Mouse (Mus musculus): ENCODE results near the gene Ube2j1.

Ube2j1 gene

GRCm38 (mm10) chr4:33049601-33050000, 18.4 kb downstream of the Ube2j1 start:
- H3K27me3 ChIP-seq (ENCODE audit: control insufficient read depth, insufficient read depth, low read length, poor library complexity, severe bottlenecking) = no peaks in the 10 kb centered on the region
- no peak for DNase-seq (ENCODE audit: low read depth, low spot score)
- H3K36me3 ChIP-seq (ENCODE audit: control insufficient read depth, insufficient read depth, low read length, poor library complexity, severe bottlenecking) = peaks cover 14% of the 10 kb centered on the region; the same call in 1 of the 2 replicates

- peaks cover 10% of the 10 kb centered on the region; the same call in 1 of the 2 replicates for H3K36me3 ChIP-seq (ENCODE audit: control insufficient read depth, insufficient read depth, low read length, poor library complexity, severe bottlenecking)
- no peaks in the 10 kb centered on the region for H3K27me3 ChIP-seq (ENCODE audit: control insufficient read depth, insufficient read depth, low read length, poor library complexity, severe bottlenecking)
- DNase-seq (ENCODE audit: low read depth, low spot score) = no peak
These were observed 20.8 kb downstream of the Ube2j1 start for GRCm38 (mm10) chr4:33052055-33052454.

DNA sequence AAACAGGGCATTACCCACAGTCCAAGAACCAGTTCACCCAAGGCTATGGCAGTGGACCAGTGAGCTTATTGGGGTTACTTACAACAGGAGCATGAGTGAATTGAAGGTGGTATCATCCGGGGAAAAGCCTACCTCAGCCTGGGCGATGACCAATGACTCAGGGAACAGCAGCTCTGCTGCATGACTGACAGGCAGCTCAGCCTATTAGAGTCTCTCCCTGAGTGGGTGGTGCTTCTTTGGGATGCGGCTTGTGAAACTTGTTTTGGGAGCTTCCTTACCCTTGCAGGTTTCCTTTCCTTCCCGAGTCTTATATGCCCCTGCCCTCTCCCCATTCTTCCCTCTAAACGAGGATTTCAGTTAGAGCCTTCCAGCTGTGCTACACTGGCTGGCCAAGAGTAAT, 21.4 kb downstream of the Ube2j1 start:
- DNase-seq (ENCODE audit: low read depth, low spot score) = peak; percentile 11
- H3K27me3 ChIP-seq (ENCODE audit: control insufficient read depth, insufficient read depth, low read length, poor library complexity, severe bottlenecking) = no peaks in the 10 kb centered on the region
- peaks cover 10% of the 10 kb centered on the region; the same call in 1 of the 2 replicates for H3K36me3 ChIP-seq (ENCODE audit: control insufficient read depth, insufficient read depth, low read length, poor library complexity, severe bottlenecking)

DNA sequence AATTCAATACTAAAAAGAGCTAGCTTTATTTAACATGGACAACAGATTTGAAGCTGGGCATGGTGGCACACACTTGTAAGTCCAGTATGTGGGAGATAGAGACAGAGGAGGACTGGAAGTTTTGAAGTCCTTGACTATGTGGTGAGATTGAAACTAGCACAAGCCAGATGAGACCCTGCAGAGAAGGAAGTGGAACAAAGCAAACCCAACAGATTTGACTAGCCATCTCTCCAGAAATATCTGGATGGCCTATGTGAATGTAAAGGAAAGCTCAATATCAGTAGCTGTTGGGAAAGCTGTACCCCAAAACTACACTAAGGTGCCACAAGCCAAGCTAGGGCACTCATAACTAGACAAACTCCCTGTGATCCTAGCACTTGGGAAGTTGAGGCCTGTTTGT, 23.2 kb downstream of the Ube2j1 start:
- H3K36me3 ChIP-seq (ENCODE audit: control insufficient read depth, insufficient read depth, low read length, poor library complexity, severe bottlenecking) = peaks cover 7% of the 10 kb centered on the region; the same call in 1 of the 2 replicates
- H3K27me3 ChIP-seq (ENCODE audit: control insufficient read depth, insufficient read depth, low read length, poor library complexity, severe bottlenecking) = no peaks in the 10 kb centered on the region
- no peak for DNase-seq (ENCODE audit: low read depth, low spot score)

DNA sequence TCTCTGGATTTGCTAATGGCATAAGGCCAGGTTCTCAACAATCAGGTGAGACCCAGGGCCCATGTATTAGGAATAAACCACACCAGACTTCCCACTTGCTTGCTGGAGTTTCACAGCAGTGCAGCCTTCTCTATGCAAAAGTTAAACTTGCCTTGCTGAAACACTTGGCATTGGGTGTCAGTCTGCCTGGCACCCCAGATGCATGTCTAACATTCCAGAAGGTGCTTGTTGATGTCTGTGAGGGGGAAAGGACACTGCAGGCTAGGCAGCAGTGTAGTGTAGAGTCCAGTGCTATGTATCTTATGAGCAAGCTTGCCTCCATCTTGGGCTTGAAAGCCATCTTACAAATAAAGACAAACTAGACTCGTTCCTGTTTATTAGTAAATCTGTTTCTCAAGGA, 25.1 kb downstream of the Ube2j1 start:
- DNase-seq (ENCODE audit: low read depth, low spot score) = no peak
- Histone ChIP-seq H3K27me3 (ENCODE audit: control insufficient read depth, insufficient read depth, low read length, poor library complexity, severe bottlenecking) (no peaks in the 10 kb centered on the region), H3K36me3 (ENCODE audit: control insufficient read depth, insufficient read depth, low read length, poor library complexity, severe bottlenecking) (0 out of 2 replicates have a peak, but pooled peaks cover 2% of the 10 kb centered on the region)

DNA sequence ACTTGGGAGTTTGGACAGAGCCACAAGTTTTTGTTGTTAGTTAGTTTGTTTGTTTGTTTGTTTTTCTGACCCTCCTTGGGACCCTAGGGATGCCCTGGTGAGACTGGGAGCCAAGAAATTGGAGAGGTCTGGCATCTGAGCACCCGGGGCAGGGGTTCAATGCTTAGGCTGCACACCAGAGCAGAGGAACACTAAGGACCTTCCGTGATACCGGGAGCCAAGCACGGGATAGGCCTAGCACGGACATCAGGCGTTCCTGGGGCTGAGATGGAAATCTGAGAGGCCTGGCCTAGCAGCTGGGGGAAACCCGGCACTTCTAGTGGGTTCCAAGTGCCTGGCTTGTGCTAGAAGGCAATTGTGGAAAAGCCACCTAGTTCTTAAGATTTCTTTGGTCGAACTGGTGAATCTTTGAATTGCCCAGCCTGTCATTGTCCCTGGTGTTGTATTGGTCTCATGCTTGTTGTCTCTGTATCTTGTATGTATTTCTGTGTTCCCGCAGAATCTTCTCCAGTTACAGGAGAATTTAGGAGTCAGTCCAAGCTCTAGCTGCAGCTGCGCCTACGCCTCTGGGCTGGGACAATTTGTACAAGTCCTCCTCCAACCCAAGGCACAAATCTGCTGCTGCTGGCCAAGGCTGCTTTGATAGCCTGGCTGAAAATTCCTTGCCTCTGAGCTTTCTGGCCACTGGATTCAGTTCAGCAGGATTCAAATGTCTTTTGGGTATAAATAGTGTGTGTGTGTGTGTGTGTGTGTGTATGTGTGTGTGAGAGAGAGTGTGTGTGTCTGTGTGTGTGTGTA, 26.9 kb downstream of the Ube2j1 start:
- no peak for DNase-seq (ENCODE audit: low read depth, low spot score)
- Histone ChIP-seq H3K36me3 (ENCODE audit: control insufficient read depth, insufficient read depth, low read length, poor library complexity, severe bottlenecking) (no peaks in the 10 kb centered on the region), H3K27me3 (ENCODE audit: control insufficient read depth, insufficient read depth, low read length, poor library complexity, severe bottlenecking) (no peaks in the 10 kb centered on the region)

GRCm38 (mm10) chr4:33061158-33061557, 29.9 kb downstream of the Ube2j1 start:
- no peak for DNase-seq (ENCODE audit: low read depth, low spot score)
- H3K27me3 ChIP-seq (ENCODE audit: control insufficient read depth, insufficient read depth, low read length, poor library complexity, severe bottlenecking) = no peaks in the 10 kb centered on the region
- no peaks in the 10 kb centered on the region for H3K36me3 ChIP-seq (ENCODE audit: control insufficient read depth, insufficient read depth, low read length, poor library complexity, severe bottlenecking)

DNA sequence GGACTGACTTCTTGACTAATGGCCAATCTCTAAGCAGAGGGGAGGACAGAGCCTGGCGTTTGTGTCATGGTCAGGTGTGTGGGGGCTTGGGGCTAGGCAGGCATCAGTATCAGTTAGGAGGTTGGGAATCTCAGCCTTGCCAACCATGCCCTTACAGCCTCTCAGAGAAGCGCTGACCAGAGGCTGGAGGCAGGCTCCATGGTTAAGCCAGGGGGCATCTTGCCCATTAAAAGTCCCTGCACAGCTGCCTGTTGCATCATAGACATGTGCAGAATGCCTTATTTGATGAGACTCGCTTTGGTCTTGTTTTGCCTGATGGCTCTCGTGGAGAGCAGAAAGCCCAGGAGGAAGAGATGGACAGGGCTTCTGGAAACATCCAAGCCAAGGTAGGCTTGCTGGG, 31.8 kb downstream of the Ube2j1 start, which contains the start of gene Gabrr2:
Gabrr2 (plus strand) TSS at position 19 of the 400 bp plus-strand sequence.
- DNase-seq (ENCODE audit: low read depth, low spot score) = no peak
- H3K36me3 ChIP-seq (ENCODE audit: control insufficient read depth, insufficient read depth, low read length, poor library complexity, severe bottlenecking) = no peaks in the 10 kb centered on the region
- no peaks in the 10 kb centered on the region for H3K27me3 ChIP-seq (ENCODE audit: control insufficient read depth, insufficient read depth, low read length, poor library complexity, severe bottlenecking)

DNA sequence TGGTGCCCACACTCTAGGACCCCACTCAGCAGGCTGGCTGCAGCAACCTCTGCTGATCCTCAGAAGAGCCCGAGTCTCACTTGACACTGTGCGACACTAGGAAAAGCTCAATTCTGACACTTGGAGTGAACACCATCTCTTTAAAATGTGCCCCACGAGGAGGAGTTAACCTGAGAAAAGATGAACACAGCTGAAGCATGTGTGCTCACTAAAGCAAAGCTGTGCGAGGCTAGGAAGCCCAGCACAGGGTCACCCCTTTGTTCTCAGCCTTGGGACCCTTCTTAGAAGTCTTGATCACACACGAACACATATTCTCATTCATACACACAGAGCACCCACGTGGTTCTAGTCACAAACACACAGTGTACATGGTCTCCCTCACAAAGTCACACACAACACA, 33.8 kb downstream of the Ube2j1 start:
- no peaks in the 10 kb centered on the region for H3K27me3 ChIP-seq (ENCODE audit: control insufficient read depth, insufficient read depth, low read length, poor library complexity, severe bottlenecking)
- DNase-seq (ENCODE audit: low read depth, low spot score) = no peak

DNA sequence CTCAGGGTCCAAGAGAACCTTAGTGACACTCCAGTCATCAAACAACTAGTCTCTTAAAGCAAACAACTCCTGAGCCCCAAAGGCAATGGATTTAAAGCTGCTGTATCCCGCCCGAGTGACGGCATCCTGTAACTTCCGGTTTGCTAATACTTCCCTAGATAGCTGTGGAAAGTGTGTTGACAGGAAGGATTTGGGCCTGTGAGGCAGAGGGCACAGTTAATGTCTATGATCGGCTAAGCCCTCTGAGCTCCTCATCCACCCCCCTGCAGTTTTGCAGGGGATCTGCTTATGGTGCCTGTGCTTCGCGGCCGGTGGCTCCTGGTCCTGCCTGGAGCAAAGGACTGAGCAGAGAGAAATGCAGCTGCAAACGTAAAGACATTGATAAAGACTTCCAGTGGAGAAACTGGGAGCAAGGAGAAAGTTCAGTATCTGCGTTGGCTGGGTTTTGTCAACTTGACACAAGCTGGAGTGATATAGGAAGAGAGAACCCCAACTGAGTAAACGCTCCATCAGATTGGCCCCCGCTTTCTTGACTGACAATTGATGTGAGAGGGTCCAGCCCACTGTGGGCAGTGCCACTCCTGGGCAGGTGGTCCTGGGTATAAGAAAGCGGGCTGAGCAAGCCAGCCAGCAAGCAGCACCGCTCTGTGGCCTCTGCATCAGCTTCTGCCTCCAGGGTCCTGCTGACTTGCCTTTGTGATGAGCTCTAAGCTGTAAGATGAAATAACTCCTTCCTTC, 35.2 kb downstream of the Ube2j1 start:
- no peak for DNase-seq (ENCODE audit: low read depth, low spot score)
- no peaks in the 10 kb centered on the region for H3K27me3 ChIP-seq (ENCODE audit: control insufficient read depth, insufficient read depth, low read length, poor library complexity, severe bottlenecking)
- no peaks in the 10 kb centered on the region for H3K36me3 ChIP-seq (ENCODE audit: control insufficient read depth, insufficient read depth, low read length, poor library complexity, severe bottlenecking)

More for the DNA sequence above, 33.8 kb downstream of the Ube2j1 start:
- no peaks in the 10 kb centered on the region for H3K36me3 ChIP-seq (ENCODE audit: control insufficient read depth, insufficient read depth, low read length, poor library complexity, severe bottlenecking)

GRCm38 (mm10) chr4:33067331-33067730, 36.1 kb downstream of the Ube2j1 start:
- Histone ChIP-seq H3K36me3 (ENCODE audit: control insufficient read depth, insufficient read depth, low read length, poor library complexity, severe bottlenecking) (no peaks in the 10 kb centered on the region), H3K27me3 (ENCODE audit: control insufficient read depth, insufficient read depth, low read length, poor library complexity, severe bottlenecking) (no peaks in the 10 kb centered on the region)
- DNase-seq (ENCODE audit: low read depth, low spot score) = no peak

- DNase-seq (ENCODE audit: low read depth, low spot score) = no peak
These were observed 36.6 kb downstream of the Ube2j1 start for GRCm38 (mm10) chr4:33067826-33068225.

GRCm38 (mm10) chr4:33068894-33069293, 37.7 kb downstream of the Ube2j1 start:
- no peak for DNase-seq (ENCODE audit: low read depth, low spot score)
- Histone ChIP-seq H3K36me3 (ENCODE audit: control insufficient read depth, insufficient read depth, low read length, poor library complexity, severe bottlenecking) (no peaks in the 10 kb centered on the region), H3K27me3 (ENCODE audit: control insufficient read depth, insufficient read depth, low read length, poor library complexity, severe bottlenecking) (no peaks in the 10 kb centered on the region)

More at GRCm38 (mm10) chr4:33067826-33068225, 36.6 kb downstream of the Ube2j1 start:
- Histone ChIP-seq H3K27me3 (ENCODE audit: control insufficient read depth, insufficient read depth, low read length, poor library complexity, severe bottlenecking) (no peaks in the 10 kb centered on the region), H3K36me3 (ENCODE audit: control insufficient read depth, insufficient read depth, low read length, poor library complexity, severe bottlenecking) (no peaks in the 10 kb centered on the region)

GRCm38 (mm10) chr4:33070326-33070725, 39.1 kb downstream of the Ube2j1 start:
- H3K36me3 ChIP-seq (ENCODE audit: control insufficient read depth, insufficient read depth, low read length, poor library complexity, severe bottlenecking) = no peaks in the 10 kb centered on the region
- no peaks in the 10 kb centered on the region for H3K27me3 ChIP-seq (ENCODE audit: control insufficient read depth, insufficient read depth, low read length, poor library complexity, severe bottlenecking)
- no peak for DNase-seq (ENCODE audit: low read depth, low spot score)

DNA sequence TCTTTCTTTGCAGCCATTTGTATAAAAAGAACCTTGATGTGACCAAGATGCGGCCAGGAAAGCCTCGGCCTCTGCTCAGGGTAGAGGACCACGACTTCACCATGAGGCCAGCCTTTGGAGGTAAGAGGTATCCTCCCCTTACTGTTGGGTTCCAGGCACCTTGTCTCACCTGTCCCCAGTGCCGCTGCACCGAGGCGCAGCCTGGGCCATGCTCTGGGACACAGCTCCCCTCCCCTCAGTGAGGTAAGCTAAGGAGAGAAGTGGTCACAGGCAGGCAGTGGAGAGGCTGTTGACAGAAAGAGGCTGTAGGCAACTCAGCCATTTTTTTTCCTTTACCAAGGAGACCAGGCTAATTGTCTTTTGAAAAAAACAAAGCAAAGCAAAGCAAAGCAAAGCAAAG, 40.1 kb downstream of the Ube2j1 start:
- DNase-seq (ENCODE audit: low read depth, low spot score) = no peak
- Histone ChIP-seq H3K36me3 (ENCODE audit: control insufficient read depth, insufficient read depth, low read length, poor library complexity, severe bottlenecking) (no peaks in the 10 kb centered on the region), H3K27me3 (ENCODE audit: control insufficient read depth, insufficient read depth, low read length, poor library complexity, severe bottlenecking) (no peaks in the 10 kb centered on the region)
